Mouse (Mus musculus) cerebellum, adult (tissue): ENCODE measurements around the gene Tex46.
A peak's percentile ranks its signal among the peaks of the same experiment; 100 is the strongest.

ENCODE experiments used
- ATAC-seq: cut with Nextera tagmentation; 2 replicates; pipeline ENCODE4 v1.9.2; 2017; ENCODE audit warnings: mild to moderate bottlenecking, moderate library complexity, mixed read lengths; ENCODE audit not compliant: insufficient number of reproducible peaks, low FRiP score, low TSS enrichment

Gene Tex46

GRCm38 (mm10) chr4:136626590-136626989 lies 16.4 kb downstream of the Tex46 start:
- no peak for ATAC-seq

DNA sequence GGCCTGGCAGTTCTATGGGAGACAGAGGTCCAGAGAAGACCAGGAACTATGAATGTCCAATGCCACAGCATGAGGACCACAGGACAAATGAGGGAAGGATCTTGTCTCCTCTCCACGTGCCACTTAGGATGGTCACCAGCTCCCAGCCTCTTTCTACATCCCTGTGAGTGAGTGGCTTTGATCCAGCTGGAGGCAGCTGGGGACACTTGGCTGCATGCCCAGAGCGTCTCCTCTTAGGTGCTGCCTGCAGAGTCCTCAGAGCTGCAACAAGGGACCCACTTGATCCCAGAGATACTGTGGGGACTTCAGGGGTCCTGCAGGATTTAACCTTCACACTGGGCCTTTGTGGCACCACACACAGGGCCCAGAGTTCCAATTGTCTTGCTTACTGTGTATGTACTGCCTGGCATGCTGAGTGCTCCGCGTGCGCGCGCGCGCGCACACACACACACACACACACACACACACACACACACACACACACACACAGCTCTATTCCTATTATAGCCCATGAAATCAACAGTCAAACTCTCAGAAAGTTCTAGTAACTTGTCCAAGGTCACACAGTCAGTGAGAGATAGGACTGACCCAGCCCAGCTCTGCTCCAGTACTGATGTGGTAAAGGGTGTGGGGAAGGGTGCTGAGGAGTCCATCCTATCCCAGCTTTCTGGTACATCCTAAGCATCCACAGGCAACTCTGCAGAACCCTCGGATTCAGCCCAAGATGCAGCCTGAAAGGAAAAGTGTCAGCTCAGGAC lies 21.2 kb downstream of the Tex46 start:
- ATAC-seq, result no peak

GRCm38 (mm10) chr4:136635995-136636394 lies 25.8 kb downstream of the Tex46 start:
- ATAC-seq, result no peak

DNA sequence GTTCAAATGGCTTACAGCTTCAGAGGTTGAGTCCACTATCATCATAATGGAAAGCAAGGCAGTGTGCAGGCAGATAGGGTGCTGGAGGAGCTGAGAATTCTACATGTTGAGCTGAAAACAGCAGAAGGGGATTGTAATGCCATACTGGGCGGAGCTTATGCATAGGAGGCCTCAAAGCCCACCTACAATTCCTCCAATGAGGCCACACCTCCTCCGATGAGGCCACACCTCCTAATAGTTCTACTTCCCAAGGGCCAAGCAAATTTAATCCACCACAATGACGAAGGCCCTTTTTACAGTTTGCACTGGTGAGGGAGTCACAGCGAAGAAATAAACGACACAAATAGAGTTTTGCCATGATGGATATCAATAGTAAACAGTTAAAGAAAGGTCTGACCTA lies 26.3 kb downstream of the Tex46 start:
- no peak for ATAC-seq

DNA sequence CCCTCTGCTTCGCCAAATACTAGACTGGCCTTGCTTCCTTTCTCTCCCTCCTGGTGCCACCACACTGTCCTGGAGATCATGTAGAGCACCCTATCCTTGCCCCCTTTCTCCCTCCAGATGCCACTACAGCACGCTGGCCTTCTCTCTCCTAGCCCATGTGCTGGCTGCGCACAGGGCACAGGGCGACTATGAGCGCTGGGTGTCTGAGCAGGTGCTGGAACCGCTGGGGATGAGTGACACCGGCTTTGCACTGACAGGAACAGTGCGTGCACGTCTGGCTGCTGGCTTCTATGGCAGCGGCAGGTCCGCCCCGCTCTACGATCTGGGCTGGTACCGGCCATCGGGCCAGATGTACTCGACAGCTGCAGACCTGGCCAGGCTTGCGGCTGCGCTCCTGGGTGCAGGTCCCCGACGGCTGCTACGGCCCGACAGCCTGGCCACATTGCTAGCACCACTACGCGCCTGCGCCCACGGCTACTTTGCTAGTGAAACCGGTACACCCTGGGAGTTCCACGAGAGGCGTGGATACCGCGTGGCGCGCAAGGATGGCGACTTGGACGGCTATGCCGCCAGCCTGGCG lies 26.8 kb downstream of the Tex46 start:
- ATAC-seq, result no peak

DNA sequence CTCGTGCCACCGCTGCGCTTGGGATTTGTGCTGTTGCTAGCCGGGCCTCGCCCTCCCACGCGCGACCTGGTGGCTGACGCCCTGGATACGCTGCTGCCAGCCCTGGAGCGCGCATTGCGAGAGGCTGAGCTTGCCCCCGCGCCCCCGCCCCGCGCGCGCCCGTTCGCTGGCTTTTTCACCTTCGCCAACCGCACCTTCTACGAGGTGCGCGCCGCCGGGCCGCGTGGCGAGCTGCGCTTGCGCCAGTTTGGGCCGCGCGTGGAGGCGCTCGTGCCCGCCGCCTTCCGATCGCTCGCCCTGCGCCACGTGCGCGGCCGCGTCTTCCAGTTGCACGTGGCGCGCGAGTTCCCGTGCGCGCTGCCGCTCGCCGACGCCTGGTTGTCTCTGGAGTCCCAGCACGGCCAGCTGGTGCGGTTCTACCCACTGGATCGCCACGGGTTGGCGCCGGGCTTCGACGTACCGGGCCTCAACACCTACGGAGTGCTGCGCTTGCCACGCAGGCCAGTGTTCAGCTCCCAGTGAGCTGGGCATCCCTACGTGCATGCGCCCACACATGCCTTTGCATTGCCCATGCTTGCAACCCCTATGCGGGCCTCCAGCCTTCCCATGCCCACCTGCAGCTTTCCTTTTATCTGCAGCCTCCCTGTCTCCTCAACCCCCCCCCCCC lies 27.5 kb downstream of the Tex46 start:
- ATAC-seq, result peak; percentile 15; the same call in 1 of the 2 replicates

- no peak for ATAC-seq
These were observed 28.1 kb downstream of the Tex46 start for GRCm38 (mm10) chr4:136638230-136638750.

DNA sequence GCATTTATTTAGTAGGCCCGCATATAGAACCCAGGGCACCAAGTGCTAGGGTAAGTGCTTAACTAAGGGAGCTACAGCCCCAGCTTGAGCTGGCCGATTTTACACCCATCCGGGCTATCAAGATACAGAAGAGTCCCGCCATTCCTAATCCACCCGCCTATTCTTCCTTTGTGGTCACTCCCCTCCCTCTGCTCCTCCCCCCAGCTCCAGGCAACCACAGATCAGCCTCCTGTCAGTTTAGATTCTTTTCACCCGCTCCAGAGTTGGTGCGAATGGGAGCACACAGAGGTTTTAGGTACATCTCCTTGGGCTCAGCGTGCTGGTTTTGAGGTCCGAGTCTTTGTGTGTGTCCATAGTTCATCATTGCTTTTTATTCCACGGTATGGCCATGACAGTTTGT lies 28.7 kb downstream of the Tex46 start:
- ATAC-seq, result no peak

GRCm38 (mm10) chr4:136648922-136649479 lies 38.8 kb downstream of the Tex46 start:
- no peak for ATAC-seq

DNA sequence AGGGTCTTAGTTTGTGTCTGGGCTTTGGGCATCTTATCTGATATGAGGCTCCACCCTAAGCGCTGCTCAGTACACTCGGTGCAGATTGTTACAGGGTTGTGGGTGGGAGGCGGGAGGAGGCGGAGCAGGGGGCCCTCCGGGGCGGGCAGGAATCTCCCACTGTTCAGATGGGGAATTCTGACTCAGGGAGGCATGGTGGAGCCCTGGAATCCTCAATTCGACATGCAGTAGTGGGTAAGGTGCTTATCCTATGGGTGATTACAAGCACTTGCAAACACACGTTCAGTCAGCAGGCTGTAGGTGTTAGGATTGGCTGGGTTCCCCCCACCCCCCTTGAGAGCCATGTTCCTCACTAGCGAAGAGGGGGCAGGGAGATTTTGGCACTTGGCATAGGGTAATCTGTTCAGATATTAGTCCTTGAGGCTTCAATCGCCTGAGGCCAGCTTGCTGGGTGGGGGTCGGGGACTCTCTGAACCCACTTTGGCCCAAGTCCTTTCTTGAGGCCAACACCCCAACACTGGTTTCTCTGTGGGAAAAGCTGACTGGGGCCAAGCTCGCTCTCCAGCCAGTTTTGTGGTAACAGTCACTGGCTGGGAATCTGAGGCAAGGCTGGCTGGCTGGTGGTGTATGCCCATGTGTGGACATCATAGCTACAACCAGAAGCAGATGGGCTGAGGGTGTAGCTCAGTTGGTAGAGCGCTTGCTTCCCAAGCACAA lies 39.4 kb downstream of the Tex46 start:
- no peak for ATAC-seq

DNA sequence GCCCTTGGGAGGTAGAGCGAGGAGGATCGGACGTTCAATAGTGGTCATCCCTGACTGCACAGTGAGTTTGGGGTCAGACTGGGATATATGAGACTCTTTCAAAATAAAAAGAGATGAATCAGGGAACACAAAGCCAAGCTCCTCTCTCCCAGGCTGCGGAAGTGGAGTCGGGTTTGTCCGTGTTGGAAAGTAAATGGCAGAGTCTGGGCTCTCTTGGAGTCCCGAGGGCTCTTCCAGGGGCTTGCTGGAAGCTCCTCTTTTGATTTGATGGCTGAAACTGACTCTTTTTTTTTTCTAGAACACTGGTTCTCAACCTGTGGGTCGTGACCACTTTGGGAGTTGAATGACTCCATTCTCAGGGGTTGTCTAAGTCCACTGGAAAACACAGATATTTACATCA lies 40.0 kb downstream of the Tex46 start:
- ATAC-seq, result no peak

DNA sequence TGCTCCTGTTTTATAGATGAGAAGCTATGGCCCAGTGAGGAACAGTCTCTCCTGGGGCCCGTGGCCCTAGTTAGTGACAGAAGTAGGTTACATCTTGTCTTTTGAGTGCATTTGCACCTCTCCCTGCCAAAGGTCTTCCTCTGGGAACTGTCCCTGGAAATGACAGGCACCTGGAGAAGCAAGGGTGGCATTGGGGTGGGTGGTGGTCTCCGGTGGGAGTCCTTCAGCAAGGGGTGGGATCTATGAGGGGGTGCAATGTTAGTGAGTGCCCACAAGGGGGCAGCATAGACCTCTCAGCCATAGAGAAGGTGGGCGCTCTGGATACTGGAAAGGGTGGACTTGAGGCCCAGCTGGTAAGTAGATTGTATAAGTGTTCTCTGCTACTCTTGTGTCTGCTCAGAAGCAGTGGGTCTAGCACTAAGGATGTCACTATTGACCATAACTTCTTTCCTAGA lies 41.1 kb downstream of the Tex46 start:
- ATAC-seq, result no peak

- no peak for ATAC-seq
These were observed 41.8 kb downstream of the Tex46 start for GRCm38 (mm10) chr4:136651882-136652527.

- no peak for ATAC-seq
These were observed 42.3 kb downstream of the Tex46 start for GRCm38 (mm10) chr4:136652528-136652910.

DNA sequence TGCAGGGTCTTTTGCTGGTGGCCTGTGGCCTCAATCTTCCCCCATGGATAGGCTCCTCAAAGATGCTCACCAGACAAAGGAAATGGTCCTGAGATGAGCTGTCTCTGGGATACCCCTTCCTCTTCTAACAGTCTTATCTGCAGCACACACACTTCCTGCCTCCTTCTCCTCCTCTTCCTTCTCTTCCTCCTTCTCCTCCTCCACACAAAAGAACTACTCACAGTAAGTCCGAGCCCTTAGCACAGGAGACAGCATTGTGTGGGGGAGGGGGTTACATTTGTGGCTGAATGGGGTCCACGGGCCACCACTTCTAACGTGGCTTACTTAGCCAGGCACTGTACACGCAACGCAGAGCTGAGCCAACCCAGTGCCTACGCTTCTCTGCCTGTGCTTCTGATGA lies 42.8 kb downstream of the Tex46 start:
- ATAC-seq, result no peak

GRCm38 (mm10) chr4:136653692-136654234 lies 43.5 kb downstream of the Tex46 start:
- no peak for ATAC-seq

GRCm38 (mm10) chr4:136657914-136658313 lies 47.7 kb downstream of the Tex46 start:
- no peak for ATAC-seq
